Mouse (Mus musculus): Measurements from ENCODE around the gene Fcrla.
"Not testable (repeated sequence)": the region's sequence is repeated elsewhere in the genome, so short reads cannot be mapped to it uniquely, and the experiment has no call there.

Gene Fcrla

DNA sequence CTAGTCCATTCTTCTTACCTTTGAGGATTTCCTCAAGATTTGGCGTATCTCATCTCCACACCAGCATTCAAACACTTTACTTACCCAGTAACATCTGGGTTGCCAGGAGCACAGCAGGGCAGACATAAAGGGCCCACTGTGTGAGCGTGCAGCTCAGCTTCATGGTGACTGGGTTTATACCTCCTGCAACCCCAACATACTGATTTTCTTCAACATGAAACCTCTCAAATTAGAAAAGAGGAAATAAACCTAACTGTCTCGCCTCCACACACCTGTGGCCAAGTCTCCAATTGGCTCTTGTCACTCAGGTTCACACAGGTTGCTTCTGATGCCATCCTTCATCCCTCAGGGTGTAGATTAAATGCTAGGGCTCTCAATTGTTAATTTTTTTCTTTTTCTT, at the start of gene Fcrla:
Fcrla (minus strand) TSS at position 206 of the 400 bp plus-strand sequence.
- DNase-seq, result no peak

DNA sequence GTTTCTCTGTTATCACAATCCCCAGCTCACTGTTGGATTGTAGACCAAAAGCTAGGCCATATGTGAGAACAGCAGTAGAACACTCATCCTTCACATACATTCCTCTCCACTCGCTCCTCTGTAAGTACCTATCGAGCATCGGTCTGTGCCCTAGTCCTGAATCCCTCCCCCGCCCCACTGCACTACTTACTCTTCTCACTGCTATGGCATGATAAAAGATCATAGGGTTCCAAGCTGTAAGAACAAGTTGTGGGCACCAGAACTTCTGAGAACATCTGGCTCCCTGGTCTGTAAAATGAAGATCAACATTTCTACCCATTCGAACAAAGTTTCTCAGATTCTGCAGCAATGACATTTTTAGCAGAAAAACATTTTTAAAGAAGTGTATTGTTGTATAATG, 49.1 kb upstream of the Fcrla start, which contains the start of gene Fcgr2b:
Fcgr2b (minus strand) TSS at position 101 of the 400 bp plus-strand sequence.
- no peak for DNase-seq

GRCm38 (mm10) chr1:170975751-170976161, 48.4 kb upstream of the Fcrla start:
- no peak for DNase-seq

DNA sequence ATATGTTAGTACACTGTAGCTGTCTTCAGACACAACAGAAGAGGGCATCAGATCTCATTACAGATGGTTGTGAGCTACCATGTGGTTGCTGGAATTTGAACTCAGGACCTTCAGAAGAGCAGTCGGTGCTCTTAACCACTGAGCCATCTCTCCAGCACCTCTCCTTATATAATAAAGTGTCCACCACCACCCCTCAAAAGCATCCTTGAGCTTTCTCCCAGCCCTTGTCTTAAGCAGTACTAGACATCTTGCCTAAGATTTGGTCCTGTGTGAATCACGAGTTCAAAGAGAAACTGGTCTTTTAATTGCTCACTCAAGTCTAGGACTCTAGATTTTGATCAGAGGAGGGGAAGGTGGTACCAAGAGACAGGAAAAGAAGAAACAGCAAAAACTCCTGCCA, 48.0 kb upstream of the Fcrla start:
- not testable (repeated sequence) for DNase-seq

GRCm38 (mm10) chr1:170974736-170975135, 47.4 kb upstream of the Fcrla start:
- no peak for DNase-seq

DNA sequence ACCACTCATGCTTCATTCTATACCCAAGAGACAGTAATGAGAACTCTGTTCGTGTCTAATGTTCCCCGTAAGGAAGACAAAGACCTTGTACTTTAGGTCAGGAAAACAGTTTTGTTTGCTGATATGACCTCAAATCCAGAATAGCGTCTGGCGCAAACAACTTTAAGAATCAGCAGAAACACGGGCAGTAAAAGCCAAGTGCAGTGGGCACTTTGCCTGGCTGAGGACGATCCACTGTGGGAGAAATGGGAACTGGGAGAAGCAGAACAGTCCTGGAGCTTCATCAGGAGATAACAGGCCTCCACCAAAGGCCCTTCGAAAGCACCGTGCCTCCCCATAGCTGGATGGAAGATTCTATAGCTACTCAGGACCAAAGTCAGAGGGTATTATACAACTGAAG, 46.8 kb upstream of the Fcrla start:
- DNase-seq, result no peak

DNA sequence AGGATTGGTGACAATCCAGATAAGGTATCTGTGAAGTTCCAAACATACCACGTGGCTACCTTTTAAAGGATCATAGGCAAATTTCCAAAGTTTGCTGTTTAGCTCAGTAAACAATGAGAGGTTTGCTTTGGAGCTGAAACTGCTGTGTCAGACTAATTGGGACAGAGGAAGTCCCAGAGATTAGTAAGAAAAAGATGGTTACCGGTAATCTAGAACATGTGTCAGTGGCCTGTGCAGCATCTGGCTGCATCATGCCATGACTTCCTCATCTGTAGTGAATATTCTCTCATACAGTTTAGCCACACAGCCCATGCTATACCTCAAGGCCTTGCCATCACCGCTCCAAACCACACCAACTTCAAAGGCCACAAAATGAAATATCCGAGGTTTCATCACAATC, 45.6 kb upstream of the Fcrla start:
- no peak for DNase-seq

GRCm38 (mm10) chr1:170972494-170972893, 45.1 kb upstream of the Fcrla start:
- no peak for DNase-seq

DNA sequence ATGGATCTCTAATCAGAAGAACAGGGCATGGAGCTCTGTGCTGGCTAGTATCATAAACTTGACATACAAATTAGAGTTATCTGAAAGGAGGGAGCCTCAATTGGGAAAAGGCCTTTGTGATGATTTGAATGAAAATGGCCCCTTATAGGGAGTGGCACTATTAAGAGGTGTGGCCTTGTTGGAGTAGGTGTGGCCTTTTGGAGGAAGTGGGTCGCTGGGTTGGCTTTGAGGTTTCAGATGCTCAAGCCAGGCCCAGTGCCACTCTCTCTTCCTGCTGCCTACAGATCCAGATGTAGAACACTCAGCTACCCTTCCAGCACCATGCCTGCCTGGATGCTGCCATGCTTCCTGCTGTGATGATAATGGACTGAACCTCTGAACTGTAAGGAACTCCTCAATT, 41.2 kb upstream of the Fcrla start:
- DNase-seq, result no peak

DNA sequence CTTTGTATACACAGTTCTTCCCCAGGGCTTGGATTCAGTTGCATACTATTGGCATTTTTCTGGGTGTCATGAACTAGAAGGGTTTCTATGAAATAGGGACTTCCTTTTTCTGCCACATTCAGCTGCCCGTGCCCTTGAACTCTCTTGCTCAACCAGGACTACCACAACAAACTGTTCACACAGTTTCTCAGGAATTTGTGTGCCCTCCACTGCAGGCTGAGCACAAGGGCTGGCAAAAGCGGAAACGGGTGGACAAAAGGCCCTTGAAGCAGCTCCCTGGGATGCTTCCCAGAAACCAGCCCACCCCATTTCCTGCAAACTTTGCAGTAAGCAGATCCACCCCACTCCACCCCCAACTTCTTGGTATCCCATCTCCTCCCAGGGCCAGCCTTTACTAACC, 40.2 kb upstream of the Fcrla start:
- no peak for DNase-seq

GRCm38 (mm10) chr1:170963087-170963486, 35.7 kb upstream of the Fcrla start:
- DNase-seq, result peak; percentile 47

DNA sequence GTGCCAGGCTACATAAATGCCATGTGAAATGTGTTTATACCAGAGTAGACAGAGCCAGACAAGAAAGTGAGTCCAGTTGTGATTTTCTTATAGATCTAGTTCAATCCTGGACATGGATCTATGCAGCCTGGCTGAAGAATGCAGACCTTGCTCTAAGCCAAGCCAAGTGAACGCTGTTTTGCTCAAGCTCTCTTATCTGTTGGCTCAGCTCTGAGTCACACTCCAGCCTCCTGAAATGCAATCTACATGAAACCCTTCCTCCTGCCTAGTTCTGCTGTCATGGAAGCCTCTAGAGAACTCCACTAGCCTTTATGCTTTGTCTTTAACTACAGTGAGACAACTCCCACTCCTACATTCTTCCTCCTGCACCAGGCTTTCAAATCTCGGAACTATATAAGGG, 34.9 kb upstream of the Fcrla start:
- DNase-seq, result no peak

DNA sequence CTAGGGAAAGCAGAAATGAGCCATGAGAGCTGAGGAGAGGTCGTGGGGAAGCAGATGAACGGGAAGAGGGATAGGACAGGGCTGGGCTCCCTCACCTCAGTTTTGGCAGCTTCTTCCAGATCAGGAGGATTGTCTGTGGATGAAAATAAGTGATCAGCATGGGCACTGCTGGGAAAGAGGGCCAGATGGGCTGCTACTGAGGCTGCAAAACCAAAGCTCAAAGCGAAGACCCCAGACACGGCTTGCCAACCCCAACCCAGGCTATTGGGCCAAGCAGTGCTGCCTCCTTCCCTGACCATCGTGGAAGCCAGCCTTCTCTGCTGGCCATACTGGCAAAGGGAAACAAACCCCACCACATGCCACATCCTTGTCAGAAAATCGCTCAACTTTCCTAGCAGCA, 33.7 kb upstream of the Fcrla start:
- DNase-seq, result no peak

GRCm38 (mm10) chr1:170959791-170960190, 32.4 kb upstream of the Fcrla start:
- DNase-seq, result no peak

DNA sequence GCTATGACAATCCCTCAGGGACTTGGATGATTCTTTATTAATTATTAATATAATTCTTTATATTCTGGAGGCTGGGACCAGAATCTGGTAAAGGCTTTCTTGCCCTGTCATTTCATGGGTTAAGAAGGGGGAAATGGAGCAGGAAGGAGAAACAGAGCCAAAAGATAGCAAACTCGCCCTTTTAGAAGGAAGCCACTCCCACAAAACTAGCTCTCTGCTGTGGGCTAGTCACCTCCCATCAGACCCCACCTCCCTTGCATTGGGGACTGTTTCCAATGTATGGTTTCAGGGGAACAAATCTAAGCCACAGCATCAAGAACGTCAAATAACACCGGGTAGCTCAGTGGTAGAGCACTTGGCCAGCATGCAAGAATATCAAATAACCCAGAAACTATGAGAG, 30.8 kb upstream of the Fcrla start:
- no peak for DNase-seq

DNA sequence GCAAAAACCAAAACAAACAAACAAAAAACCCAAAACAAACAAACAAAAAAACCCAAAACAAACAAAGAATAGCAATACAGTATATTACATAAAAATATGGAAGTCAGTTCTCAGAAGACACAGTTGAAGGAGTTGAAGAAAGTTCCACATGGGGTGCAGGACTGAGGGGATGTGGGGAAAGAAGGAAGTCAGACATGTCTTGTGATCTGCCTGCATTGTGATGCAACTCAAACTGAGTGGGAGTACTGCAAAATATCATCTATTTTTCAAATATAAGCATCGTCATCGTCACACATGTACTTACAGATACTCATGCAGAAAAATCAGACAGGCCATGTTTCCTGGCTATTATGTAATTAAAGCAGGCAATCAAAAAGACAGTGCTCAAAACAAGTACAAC, 25.8 kb upstream of the Fcrla start:
- no peak for DNase-seq

GRCm38 (mm10) chr1:170950772-170951171, 23.4 kb upstream of the Fcrla start:
- DNase-seq, result no peak

DNA sequence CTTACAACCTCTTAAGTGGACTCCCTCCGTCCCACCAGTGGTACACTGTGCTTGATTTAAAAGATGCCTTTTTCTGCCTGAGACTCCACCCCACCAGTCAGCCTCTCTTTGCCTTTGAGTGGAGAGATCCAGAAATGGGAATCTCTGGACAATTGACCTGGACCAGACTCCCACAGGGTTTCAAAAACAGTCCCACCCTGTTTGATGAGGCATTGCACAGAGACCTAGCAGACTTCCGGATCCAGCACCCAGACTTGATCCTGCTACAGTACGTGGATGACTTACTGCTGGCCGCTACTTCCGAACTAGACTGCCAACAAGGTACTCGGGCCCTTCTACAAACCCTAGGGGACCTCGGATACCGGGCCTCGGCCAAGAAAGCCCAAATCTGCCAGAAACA, 17.5 kb upstream of the Fcrla start:
- DNase-seq, result not testable (repeated sequence)

DNA sequence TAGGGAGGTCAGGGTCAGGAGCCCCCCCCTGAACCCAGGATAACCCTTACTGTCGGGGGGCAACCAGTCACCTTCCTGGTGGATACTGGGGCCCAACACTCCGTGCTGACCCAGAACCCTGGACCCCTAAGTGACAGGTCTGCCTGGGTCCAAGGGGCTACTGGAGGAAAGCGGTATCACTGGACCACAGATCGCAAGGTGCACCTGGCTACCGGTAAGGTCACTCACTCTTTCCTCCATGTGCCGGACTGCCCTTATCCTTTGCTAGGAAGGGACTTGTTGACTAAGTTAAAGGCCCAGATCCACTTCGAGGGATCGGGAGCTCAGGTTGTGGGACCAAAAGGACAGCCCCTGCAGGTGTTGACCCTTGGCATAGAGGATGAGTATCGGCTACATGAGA, 16.8 kb upstream of the Fcrla start:
- not testable (repeated sequence) for DNase-seq

DNA sequence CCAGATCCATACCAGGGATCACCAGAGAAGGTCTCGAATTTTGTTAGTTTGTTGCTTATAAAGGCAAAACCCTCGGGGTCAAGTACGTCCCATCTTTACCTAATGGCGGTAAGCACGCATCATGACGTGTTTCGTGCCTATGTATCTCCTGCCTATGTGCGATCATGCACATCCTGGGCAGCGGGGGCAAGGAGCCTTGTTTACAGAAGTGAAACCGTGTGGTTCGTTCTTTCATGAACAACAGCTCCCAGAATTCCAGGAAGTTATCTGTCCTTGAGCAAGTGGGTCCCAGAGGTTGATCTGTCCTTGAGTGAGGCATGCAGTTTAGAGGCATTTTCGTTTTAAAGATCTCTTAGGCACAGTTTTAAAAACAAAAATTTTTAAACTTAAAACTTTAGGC, 11.9 kb upstream of the Fcrla start:
- no peak for DNase-seq

DNA sequence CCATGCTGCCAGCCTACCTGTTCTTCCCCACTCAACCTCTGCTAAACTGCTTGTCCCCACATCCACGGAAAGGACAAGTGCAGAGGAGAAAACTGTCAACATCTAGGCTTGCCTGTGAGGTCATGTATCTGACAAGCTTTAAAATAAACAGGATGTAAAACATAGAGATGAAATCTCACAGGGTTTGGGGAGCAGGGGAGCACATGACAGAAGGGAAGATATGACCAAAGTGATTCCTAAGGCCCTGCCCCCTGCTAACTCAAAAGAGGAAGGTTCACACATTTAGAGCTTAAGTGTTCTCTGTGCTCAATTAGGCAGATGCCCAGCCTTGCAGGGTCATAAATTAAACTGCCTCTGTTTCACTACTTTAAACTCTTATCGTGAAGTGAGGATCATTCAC, 7.0 kb upstream of the Fcrla start:
- no peak for DNase-seq

DNA sequence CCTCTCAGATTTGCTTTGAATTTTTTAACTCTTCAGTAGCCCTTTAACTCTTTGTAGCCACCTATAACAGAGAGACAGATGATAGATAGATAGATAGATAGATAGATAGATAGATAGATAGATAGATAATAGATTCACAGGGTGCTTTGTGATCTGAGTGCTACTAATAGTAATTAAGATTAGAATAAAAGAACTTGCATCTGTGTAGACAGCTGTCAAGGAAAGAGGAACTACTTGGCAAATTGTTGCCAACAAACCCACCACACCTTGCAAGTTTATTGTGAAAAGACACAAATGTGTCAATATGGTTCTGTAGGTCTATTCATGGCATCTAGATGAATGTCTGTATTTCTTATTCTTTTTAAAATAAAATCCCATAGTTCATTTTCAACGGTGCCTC, 6.6 kb upstream of the Fcrla start:
- DNase-seq, result no peak

- no peak for DNase-seq
These were observed 6.1 kb upstream of the Fcrla start for GRCm38 (mm10) chr1:170933386-170933920.

DNA sequence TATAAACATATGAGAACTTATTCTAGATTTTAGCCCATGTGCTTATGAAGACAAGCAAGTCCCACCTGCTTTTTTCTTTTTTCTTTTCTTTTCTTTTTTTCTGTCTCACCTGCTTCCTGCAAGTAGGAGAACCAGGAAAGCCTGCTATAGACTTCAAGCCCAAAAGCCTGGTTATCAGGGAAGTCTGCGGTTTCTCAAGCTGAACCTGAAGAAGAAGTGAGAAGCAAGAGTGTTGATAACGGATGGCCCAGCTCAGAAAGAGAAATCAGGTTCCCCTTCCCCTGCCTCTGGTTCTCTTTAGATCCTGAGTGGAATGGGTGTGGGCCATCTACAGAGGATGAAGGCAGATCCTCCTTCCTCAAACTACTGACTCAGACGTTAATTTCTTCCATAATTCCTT, 4.7 kb upstream of the Fcrla start:
- DNase-seq, result no peak

GRCm38 (mm10) chr1:170929245-170929644, 1.9 kb upstream of the Fcrla start:
- DNase-seq, result no peak

GRCm38 (mm10) chr1:170928467-170928866, 1.1 kb upstream of the Fcrla start:
- DNase-seq, result no peak

Data from retina, postnatal 1 day (tissue).